Mouse (Mus musculus) right cerebral cortex, adult 18-20 months (tissue): ENCODE measurements around the gene Zfp169.
A peak's percentile ranks its signal among the peaks of the same experiment; 100 is the strongest.
"Not testable (repeated sequence)": the region's sequence is repeated elsewhere in the genome, so short reads cannot be mapped to it uniquely, and the experiment has no call there.

Experiments used
- DNase-seq: peaks from one replicate; pipeline ENCODE4 v3.0.0; 2022; ENCODE audit warnings: mixed read lengths

Zfp169 gene

DNA sequence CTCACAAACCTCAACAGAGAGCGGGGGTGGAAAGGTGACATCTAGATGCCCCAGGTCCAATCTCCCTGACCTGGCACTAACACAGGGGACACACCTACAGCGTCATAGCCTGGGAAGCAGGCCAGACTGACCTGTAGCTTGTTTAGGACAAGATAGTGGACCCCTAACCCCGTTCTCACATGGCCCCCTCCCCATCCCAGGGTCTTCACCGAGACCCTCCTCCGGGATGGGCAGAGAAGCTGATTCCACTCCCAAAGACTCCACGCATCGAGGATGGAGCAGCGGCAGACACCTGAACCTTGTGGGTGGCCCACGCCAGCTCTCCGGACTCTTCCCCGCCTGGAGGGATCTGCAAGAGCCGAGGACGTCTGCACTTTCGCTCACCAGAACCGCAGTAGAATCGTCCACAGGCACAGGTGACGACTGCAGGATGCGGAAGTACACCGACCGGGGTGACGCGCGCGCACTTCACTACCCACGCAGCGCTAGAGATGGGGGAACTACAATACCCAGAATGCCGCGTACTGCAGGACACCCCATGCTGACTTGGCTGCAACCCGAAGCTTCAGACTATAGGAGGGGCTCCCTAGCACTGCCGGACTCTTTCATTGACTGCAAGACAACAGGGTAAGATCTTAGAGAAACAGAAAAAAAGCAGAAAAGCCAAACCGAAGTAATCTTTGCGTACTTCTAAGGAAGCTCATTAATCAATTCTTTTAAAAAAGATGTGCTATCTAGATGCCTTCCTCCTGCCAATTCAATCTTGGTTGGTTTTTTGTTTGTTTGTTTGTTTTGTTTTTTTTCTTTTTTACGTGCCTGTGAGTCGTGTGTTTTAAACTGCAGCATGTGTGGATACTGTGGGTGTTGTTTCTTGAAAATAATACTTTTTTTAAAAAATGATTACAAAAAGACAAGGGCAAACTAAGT lies at the start of gene Zfp169, which contains the start of gene A830005F24Rik:
Gene Zfp169, minus strand, starts transcription at position 449 of the 927 bp plus-strand sequence.
Gene A830005F24Rik, plus strand, starts transcription at position 568 of the 927 bp plus-strand sequence.
- DNase-seq: peak; percentile 95

DNA sequence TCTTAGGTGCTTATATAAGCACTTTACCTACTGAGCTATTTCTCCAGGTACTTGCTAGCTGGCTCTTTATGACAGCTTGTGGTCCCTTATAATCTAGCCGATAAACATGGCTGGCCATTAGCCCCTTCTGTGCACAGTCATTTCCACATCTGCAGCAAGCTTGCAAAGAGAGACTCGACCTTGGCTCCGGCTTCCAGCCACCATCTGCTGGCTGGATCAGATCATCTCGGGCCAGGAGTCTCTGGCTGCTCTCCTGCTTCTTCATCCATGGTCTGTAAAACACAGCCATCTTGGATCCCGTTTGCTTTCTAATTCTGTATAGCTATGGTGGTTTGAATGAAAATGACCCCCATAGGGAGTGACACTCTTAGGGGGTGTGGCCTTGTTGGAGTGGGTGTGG lies 49.1 kb upstream of the Zfp169 start:
- no peak for DNase-seq

- DNase-seq: no peak
Observed at GRCm38 (mm10) chr13:48561481-48561880, 48.2 kb upstream of the Zfp169 start.

DNA sequence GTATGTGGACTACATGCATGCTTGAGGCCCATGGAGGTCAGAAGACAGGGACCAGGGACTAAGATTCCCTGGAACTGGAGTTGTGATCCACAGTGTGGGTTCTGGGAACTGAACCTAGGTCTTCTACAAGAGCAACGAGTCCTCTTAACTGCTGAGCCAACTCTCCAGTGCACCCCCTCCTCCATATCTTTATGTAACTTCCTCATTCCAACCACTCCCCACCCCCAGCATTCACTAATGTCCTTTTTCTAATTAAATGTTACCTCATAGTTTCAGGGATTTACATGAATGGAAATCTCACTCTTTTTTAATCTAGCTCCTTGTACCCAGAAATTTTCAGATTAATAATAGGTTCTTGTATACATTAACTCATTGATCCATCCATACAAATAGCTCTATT lies 42.7 kb upstream of the Zfp169 start:
- DNase-seq: no peak

DNA sequence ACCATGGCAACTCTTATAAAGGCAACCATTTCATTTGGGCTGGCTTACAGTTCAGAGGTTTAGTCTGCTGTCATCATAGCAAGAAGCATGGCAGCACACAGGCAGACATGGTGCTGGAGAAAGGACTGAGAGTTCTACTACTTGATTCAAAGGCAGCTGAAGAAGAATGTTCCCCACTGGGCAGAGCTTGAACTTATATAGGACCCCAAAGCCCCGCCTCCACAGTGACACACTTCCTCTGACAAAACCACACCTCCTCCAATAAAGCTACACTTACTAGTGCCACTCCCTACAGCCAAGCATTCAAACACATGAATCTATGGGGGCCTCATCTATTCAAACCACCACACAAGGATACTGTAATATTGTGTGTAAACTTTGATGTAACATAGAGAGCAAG lies 41.3 kb upstream of the Zfp169 start:
- no peak for DNase-seq

- DNase-seq: no peak
Observed at GRCm38 (mm10) chr13:48553511-48553910, 40.3 kb upstream of the Zfp169 start.

DNA sequence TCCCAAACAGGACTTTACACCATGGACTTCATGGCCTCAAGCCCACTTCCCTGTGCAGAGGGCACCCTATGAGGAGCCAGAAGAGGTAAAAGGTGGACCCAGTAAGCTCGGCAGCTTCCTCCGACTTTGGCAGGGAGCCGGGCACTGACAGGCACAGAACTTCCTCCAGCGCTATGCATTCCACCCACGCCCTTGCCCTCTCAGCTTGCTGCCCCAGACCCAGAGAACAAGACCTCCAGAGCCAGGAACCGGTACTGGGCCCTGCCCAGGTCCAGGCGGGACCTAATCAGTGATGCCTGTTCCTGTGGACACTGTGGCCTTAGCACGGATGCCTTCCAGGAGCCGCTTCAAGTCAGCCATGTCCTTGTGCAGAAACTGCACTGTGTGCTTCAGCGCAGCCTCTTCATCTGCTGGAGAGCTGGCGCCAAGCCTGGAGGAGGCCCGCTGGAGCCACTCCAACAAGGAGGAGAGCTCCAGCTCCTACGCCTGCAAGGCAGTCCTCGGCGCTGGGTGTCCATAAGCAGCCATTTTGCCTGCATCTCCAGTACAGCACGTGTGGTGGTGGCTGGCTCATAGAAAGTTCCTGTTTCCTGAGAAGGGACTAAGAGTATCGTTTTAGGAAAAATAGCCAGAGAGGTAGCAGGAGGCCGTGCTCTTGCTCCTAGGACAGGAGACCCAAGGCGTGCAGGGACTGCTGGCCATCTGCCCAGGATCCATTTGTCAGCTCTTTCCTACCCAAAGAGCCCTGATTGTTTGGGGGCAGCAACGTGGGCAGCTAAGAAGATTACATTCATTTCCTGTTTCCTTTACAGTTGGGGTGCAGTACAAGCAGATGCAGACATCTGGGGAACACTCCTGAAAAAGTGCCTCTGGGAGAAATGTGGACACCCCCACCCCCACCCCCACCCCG lies 39.2 kb upstream of the Zfp169 start:
- peak; percentile 94 for DNase-seq

- no peak for DNase-seq
Observed at GRCm38 (mm10) chr13:48548296-48548695, 35.0 kb upstream of the Zfp169 start.

- no peak for DNase-seq
Observed at GRCm38 (mm10) chr13:48547623-48548022, 34.4 kb upstream of the Zfp169 start.

DNA sequence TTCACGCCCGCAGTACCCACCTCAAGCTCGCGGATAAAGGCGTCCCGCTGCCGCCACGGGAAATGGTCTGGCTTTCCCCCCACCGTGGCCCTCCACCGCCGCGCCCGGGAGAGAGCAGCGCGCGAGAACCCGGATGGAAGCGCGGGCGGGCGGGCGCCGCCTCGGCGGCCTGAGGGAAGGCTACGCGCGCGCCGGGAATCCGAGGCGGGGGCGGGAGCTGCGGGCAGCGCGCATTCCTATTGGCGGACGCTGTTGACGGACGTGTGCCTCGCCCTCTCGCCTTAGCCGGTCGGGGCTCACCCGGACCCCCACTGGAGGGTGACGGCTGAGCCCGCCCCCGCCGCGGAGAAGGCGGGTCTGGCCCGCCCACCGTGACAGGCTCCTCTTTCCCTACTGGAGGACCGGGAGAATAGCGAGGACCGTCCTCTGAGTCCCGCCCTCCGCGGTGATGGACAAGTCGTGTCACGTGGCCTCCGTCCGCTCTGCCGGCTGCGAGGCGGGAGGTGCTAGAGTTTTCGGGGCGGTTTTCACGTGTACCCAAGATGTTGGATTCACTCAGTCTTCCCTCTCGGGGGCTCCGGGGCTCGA lies 33.2 kb upstream of the Zfp169 start:
- DNase-seq: peak; percentile 100

- DNase-seq: peak; percentile 97
Observed at GRCm38 (mm10) chr13:48545476-48546281, 32.4 kb upstream of the Zfp169 start.

DNA sequence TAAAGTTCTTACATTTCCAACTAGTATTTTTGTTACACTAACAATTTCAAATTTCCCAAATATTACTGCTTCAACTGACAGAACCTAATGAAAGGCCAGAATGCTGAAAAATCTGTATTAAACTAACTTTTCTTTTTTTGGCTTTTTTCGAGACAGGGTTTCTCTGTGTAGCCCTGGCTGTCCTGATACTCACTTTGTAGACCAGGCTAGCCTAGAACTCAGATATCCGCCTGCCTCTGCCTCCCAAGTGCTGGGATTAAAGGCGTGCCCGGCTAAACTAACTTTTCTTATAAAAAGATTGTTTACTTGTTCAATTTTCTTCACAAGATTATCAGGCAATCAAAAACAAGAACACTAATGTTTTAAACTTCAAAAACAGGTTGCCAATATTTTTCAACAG lies 31.6 kb upstream of the Zfp169 start:
- no peak for DNase-seq

DNA sequence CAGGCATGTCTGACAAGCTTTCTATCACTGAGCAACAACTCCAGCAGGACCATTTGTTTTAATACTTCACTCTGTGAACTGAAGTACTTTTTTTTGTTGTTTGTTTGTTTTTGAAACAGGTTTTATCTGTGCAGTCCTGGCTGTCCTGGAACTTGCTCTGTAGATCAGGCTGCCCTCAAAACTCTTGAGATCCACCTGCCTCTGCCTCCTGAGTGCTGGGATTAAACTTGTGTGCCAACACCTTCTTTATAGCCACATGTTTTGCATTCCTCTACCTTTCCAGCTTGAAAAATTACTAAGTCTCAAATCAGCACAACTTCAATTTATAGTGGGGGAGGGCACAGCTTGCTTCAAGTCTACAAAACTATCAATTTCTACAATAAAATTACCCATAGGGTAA lies 31.1 kb upstream of the Zfp169 start:
- no peak for DNase-seq

- DNase-seq: no peak
Observed at GRCm38 (mm10) chr13:48540488-48540887, 27.2 kb upstream of the Zfp169 start.

DNA sequence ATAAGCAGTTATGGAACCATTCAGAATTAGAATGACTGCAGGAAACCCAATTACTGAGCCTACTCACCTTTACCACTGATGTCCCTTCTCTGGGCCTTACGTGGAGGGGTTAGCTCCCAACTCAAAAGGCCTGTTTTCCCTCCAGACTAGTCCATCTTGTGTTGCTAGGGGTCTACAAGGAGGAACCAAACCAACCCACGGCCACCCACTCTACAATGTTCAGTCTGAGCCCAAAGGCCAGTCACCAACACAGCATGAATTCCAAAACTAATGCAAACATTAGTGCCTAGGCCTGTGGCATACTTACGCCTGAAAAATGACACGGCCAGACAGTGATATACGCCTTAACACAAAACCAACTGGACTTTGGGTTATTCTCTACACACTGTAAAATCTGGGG lies 20.2 kb upstream of the Zfp169 start:
- no peak for DNase-seq

DNA sequence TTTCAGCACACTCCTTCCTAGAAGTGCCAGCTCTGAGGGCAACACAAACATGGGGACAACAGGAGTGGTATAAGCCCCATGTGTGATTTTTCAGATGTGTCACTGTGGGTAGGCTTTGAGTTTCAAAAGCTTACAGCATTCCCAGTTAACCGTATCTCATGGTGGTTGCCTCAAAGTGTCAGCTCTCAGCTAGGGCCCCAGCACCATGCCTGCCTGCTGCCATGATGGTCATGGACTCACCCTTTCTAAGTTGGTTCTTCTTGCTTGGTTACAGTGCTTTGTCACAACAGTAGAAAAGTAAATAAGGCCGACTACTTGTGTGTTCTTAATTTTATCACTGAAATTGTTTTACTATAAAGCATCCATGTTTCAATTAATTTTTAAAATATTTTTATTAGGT lies 18.2 kb upstream of the Zfp169 start:
- DNase-seq: no peak

DNA sequence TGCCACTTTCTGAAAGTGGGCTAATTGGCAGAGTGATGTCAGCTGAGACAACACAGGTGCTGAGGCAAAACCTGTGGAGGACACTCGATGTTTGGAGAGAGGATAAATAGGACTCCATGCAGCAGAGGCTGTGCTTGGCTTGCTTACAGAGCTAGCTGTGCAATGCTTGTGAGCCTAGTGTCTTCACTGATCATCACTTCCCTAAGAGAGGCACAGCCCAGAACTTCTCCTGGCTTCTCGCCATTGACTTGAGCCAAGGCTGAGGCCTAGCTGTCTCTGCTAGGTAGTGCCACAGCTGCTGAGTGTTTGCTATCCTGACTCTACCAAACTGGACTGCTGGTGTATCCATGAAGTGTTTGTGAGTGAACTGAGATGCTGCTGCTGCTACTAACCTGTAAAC lies 17.4 kb upstream of the Zfp169 start:
- DNase-seq: no peak

DNA sequence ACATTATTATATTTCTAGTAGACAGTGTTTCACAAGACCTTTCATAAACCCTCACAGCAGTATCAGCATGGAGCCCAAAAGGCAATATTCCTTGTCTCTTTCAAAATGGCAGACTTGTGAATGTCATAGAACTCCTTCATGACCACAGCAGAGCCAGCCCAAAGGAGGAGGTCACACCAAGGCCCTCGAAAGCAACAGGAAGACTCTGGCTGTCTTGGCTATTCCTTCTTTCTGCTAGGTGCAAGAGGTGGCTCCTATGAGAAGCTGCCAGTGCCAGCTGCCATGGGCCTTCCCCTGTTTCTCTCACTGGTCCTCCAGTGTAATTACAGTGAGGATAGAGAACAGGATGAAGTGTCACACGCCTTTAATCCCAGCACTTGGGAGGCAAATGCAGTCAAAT lies 15.8 kb upstream of the Zfp169 start:
- no peak for DNase-seq

DNA sequence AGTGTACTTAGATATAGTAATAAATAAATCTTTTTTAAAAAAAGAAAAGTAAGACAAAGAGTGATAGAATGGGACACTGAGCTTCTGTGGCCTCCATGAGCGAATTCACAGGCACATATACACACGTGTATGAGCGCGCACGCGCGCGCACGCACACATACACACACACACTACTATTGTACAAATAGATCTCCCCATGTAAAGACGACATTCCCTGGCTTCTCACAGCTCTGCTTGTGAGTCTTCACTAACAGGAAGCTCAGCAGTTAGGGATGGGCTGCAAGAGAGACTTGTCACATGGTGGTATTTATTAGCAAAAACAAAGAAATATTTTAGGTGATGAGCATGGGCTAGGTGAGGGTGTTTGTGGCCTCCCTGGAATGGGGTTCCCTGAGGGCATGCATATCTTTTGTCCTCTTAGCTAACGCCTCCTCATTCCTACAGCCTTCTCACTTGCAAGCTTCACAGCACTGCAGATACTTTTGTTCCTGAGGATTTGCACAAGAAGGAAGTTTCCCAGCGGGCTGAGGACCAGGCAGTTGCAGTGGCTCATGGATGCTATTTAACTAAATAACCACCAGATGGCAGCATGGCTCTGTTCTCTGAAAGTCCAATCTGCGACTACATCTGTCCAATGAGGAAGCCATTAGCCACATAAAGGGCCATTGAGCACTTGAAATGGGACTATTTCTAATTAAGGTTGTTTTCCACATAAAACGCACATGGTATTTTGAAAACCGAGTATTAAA lies 15.0 kb upstream of the Zfp169 start:
- DNase-seq: peak; percentile 80

GRCm38 (mm10) chr13:48525745-48526144 lies 12.5 kb upstream of the Zfp169 start:
- no peak for DNase-seq

GRCm38 (mm10) chr13:48519122-48519521 lies 5.9 kb upstream of the Zfp169 start:
- DNase-seq: not testable (repeated sequence)

DNA sequence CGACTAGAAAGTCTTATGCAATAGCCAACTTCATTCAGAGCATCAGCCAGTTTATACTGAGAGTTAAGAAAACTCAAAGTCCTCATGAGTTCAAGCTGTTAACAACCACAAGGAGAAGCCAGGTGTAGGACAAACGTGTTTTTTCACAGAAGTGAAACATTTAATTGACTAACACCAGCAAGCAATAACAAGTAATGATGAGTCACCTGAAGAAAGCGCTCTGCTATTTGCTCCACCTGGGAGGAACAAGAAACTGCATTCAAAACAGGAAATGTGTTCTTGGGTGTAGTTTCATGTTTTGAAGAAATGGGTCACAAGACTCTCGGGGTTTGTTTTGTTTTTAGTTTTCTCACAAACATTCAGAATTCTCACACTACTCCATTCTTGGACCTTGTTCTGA lies 2.6 kb upstream of the Zfp169 start:
- no peak for DNase-seq
